Mouse (Mus musculus) liver, adult 2 months (tissue): ENCODE results near the gene Tmem209.

ENCODE experiments used
- CTCF ChIP-seq: fragments of 200-500 bp; IDR thresholded peaks from 2 replicates; pipeline ENCODE4 v1.5.1; 2011; ENCODE audit warnings: low read depth, low read length, control low read depth
- POLR2A ChIP-seq: fragments of 200-500 bp; IDR thresholded peaks from 2 replicates; pipeline ENCODE4 v1.6.1; 2011; ENCODE audit warnings: low read length, control low read depth; ENCODE audit not compliant: insufficient read depth; ENCODE audit errors: extremely low read depth

GRCm38 (mm10) chr6:30471706-30472105 lies 37.9 kb downstream of the Tmem209 start:
- TF ChIP-seq CTCF (no peak), POLR2A (no peak)
